Mouse (Mus musculus): ENCODE results near the gene Acp2. TPM values are rescaled to one million over a fixed set of nuclear protein-coding genes. Genes with fewer than 3 reads are reported as not detected.

Gene Acp2
- total RNA-seq (2023; ENCODE audit: inconsistent age), result 3.8 to 4.8 TPM (median 4.2 TPM) in 4 replicates

DNA sequence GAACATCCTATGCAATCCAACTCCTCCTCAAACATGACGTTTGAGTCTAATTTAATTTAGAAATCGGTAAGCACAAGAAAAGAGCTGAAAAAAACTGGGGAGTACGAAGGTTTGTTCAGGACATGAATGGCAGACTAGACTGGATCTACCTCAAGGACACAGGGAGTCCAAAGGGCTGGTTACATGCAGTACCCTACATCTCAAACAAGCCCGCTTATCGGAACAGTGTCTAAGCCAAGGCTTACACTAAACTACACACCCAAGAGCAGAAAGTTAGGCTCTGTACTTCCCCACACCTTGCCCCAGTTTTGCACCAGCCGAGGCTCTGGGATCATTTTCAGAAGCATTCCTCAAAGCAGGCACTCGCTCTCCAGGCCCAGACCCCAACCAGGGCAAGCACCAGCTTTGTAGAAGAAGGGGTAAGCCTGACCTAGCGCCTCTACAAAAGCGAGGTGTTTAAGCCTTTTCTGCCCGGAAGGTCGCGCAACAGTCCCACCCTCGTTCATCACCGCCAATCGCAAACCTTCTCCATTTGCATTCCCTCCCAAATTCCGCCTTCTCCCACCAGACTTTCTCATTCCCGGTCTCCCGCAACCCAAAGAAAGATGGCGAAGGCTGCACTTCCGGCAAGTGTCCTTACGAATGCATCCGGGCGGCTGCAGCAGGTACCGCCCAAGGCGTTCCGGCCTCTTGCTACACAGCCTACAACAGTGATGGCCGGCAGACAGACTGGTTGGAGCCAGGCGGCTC, at the start of gene Acp2, which contains the start of gene Nr1h3:
Gene Acp2, plus strand, starts transcription at position 664 of the 750 bp plus-strand sequence.
Gene Nr1h3, minus strand, starts transcription at position 613 of the 750 bp plus-strand sequence.

DNA sequence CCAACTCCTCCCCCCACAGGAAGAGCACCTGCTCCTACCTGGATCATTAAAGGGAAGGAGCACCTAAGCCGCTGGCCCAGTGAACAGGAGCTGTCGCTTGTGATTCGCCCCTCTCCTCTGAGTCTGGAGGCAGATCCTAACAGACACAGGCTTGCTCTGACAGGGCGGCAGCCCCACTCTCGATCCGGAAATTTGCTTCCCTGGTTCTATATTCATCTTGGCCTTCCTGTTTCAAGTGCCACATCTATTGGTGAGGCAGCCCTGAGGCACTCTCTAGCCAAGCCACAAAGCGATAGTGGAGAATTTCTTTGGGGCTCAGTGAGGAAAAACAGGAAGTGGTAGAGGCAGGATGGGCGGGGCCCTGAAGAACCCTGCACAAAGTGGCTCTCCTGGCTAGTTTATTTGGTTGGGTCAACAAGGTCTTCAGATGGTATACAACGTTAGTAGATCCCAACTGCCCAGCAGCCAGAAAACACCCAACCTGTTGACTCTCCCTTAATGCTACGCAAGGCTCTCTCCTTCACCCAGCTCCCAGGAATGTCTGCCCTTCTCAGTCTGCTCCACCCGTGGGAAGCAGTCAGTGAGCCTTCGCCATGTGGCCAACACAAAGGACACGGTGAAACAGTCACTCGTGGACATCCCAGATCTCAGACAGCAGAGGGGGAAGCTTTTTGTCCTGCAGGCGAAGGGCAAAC, 18.8 kb upstream of the Acp2 start, which contains the start of gene Madd:
Gene Madd, minus strand, starts transcription at position 127 of the 695 bp plus-strand sequence.

DNA sequence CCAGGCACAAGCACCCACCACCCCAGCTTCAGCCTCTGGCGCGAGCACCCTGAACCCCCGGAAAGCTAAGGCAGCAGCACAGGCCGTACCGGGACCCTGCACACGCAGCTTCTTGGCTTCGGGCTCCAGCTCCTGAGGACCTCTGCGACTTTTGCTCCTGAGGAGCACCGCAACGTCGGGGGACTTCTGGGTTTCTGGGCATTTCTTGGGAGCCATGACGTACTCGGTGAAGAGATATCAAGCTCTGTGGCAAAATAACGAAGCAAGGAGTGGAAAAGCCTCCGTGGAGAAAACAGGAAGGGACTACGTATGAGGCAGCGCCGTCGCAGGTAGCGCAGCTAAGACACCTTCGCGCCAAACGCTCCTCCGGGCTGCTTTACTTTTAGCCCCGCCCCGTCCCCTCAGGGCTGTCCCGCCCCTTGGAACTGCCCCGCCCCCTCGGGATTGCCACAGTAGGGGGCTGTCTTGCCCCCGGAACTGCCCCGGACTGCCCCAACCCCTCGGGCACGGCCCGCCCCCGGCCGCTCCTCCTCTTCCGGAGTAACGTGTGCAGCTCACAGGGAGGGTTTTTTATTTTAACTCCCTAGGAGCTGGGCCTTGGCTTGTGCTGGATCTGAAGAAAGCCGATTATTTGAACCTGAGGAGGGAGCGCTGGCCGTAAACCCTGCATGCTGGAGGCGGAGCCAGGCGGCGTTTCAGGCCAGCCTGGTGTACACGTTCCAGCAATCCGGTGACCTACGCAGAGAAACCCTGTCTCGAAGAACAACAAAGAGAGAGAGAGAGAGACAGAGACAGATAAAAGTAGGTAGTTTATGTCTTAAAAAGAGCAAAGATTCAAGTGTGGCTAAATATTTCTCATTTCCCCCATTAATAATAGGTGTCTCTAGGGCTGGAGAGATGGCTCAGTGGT, 34.2 kb downstream of the Acp2 start, which contains the start of gene Ddb2:
Gene Ddb2, minus strand, starts transcription at position 382 of the 910 bp plus-strand sequence.

DNA sequence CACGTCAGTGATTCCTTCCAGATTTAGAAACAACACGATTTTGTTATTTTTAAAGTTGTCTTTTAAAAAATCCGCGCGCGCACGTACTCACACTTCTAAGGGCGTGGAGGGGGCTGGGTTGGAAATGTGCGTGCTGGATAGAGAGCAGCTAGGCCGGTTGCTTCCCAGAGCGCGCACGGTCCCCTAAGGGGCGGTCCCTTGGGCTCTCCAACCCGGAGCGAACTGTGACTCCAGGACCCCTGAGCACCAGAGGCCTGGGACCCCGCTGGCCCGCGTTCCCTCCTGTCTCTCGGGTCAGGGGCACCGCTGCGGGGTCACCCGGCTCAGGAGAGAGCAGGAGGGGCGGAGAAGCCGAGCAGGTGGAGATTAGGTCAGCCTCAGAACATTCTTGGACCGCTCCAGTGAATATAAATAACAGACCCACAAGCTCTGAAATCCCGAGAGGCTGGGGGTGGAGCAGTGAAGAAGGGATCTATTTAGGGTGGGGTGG, 53.0 kb downstream of the Acp2 start, which contains the start of gene Pacsin3:
Gene Pacsin3, plus strand, starts transcription at position 294 of the 490 bp plus-strand sequence.

Other genes starting within 250 kb of the Acp2 start
- 0.48 to 0.54 TPM in 2 of 4 replicates, not detected in the others for gene Rapsn, start 167.3 kb upstream of the Acp2 start, total RNA-seq (2023; ENCODE audit: inconsistent age)
- 106 to 121 TPM (median 114 TPM) in 4 replicates for gene Psmc3, start 148.9 kb upstream of the Acp2 start, total RNA-seq (2023; ENCODE audit: inconsistent age)
- 18.6 to 27.1 TPM (median 21.9 TPM) in 4 replicates for gene Slc39a13, start 132.5 kb upstream of the Acp2 start, total RNA-seq (2023; ENCODE audit: inconsistent age)
- gene Spi1, start 120.5 kb upstream of the Acp2 start, total RNA-seq (2023; ENCODE audit: inconsistent age), result 93.1 to 119 TPM (median 105 TPM) in 4 replicates
- 1.5 to 2.4 TPM (median 1.8 TPM) in 4 replicates for gene Mybpc3, start 84.7 kb upstream of the Acp2 start, total RNA-seq (2023; ENCODE audit: inconsistent age)
- 101 to 108 TPM (median 104 TPM) in 4 replicates for gene Madd, start 19.0 kb upstream of the Acp2 start, total RNA-seq (2023; ENCODE audit: inconsistent age)
- gene Nr1h3, start 51 bp upstream of the Acp2 start, total RNA-seq (2023; ENCODE audit: inconsistent age), result 2.1 to 7.0 TPM (median 3.8 TPM) in 4 replicates
- 33.6 to 38.6 TPM (median 36.9 TPM) in 4 replicates for gene Ddb2, start 34.1 kb downstream of the Acp2 start, total RNA-seq (2023; ENCODE audit: inconsistent age)
- gene Pacsin3, start 53.1 kb downstream of the Acp2 start, total RNA-seq (2023; ENCODE audit: inconsistent age), result 0.45 to 0.70 TPM (median 0.69 TPM) in 3 of 4 replicates, not detected in the other
- gene Arfgap2, start 62.1 kb downstream of the Acp2 start, total RNA-seq (2023; ENCODE audit: inconsistent age), result 146 to 156 TPM (median 152 TPM) in 4 replicates
- 6.7 to 10.0 TPM (median 7.8 TPM) in 4 replicates for gene 1110051M20Rik, start 241.8 kb downstream of the Acp2 start, total RNA-seq (2023; ENCODE audit: inconsistent age)

Data from B cell, adult (primary cell).